Comparison of ENCODE assay signal across 12 mouse cellular contexts in the genomic region with DNA sequence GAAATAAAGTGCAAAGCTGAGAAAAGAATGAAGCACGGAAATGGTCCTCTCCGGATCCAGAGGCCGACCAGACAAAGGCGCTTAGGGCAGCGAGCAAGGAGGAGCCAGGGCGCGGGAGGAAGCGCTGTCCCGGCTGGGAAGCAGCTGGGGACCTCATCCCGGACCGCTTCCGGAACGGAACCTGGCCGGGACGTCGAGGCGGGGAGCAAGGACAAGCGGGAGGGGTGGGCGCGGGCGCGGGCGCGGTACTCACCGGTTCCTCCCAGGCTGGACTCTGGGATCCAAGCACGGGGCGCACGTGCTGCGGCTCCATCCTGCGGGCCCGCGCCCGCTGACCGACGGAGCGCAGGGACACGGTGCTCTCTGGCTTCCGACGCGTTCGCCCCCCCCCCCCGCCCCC. TPM values are rescaled to one million over a fixed set of nuclear protein-coding genes. Genes with fewer than 3 reads are reported as not detected.
A peak's percentile ranks its signal among the peaks of the same experiment; 100 is the strongest.
DNase-seq lines count a peak whose midpoint lies in the region; ATAC-seq and TF ChIP-seq lines count a peak whose summit lies in the region.
"Not testable (repeated sequence)": the region's sequence is repeated elsewhere in the genome, so short reads cannot be mapped to it uniquely, and the experiment has no call there.
"Had no signal": no experiment of that assay in that cellular context is flagged by ENCODE, and none has a peak within 500 bp of the region (broad histone marks: within the 10 kb centered on the region; RNA-seq: fewer than 3 reads in every experiment).

No protein-coding gene starts in this region.

- not testable (repeated sequence) for H3K36me3 ChIP-seq in limb, embryonic 12.5 days; neural tube, embryonic 13.5 days; thymus, adult 2 months (ENCODE audit: control insufficient read depth, insufficient read depth, low read length)

- H3K27ac ChIP-seq in limb, embryonic 12.5 days; neural tube, embryonic 13.5 days (replicated peaks); thymus, adult 2 months (ENCODE audit: control insufficient read depth, insufficient read depth, low read length): not testable (repeated sequence)

- TF ChIP-seq POLR2A in thymus, adult 2 months (IDR thresholded peaks at IDR 0.05; ENCODE audit: control insufficient read depth, extremely low read depth, insufficient read depth, low read length, poor library complexity): not testable (repeated sequence)

- not testable (repeated sequence) for TF ChIP-seq CTCF in thymus, adult 2 months (IDR thresholded peaks at IDR 0.05; ENCODE audit: borderline replicate concordance, control insufficient read depth, extremely low read depth, insufficient read depth, low read length, poor library complexity)

- peak overlapping the region; percentile 46 for H3K4me2 ChIP-seq in limb, embryonic 12.5 days
- H3K4me2 ChIP-seq in neural tube, embryonic 13.5 days: peak overlapping the region; percentile 53

- ATAC-seq in limb, embryonic 12.5 days (ENCODE audit: insufficient number of reproducible peaks, insufficient read depth, low FRiP score, low TSS enrichment, low read depth); neural tube, embryonic 13.5 days (ENCODE audit: low read depth): not testable (repeated sequence)

- H3K27me3 ChIP-seq in limb, embryonic 12.5 days; neural tube, embryonic 13.5 days; thymus, adult 2 months (ENCODE audit: control insufficient read depth, insufficient read depth, low read length): not testable (repeated sequence)

- peak overlapping the region; percentile 24; the same call in 1 of the 2 replicates for H3K4me3 ChIP-seq in limb, embryonic 12.5 days (replicated peaks)
- H3K4me3 ChIP-seq in neural tube, embryonic 13.5 days: peak overlapping the region; percentile 36
- not testable (repeated sequence) for H3K4me3 ChIP-seq in thymus, adult 2 months (ENCODE audit: control insufficient read depth, insufficient read depth, low read length)

- under 1% methylated on average over 17 of the region's 42 CpGs for WGBS in limb, embryonic 12.5 days
- WGBS in neural tube, embryonic 13.5 days: 4% methylated on average over 15 of the region's 42 CpGs
- WGBS in thymus, adult 2 months: 33% methylated on average over 17 of the region's 42 CpGs

- H3K9ac ChIP-seq in limb, embryonic 12.5 days (replicated peaks); neural tube, embryonic 13.5 days: not testable (repeated sequence)

- H3K9me3 ChIP-seq in limb, embryonic 12.5 days; neural tube, embryonic 13.5 days: not testable (repeated sequence)

- intact Hi-C loops in heart, postnatal 36 days (cut with DNase I): not testable (repeated sequence)

- not testable (repeated sequence) for H3K4me1 ChIP-seq in limb, embryonic 12.5 days (replicated peaks); neural tube, embryonic 13.5 days (replicated peaks); thymus, adult 2 months (replicated peaks; ENCODE audit: control insufficient read depth, insufficient read depth, low read length)

- peak; percentile 37 to 44 for DNase-seq in cerebellum, postnatal 4 days (ENCODE audit: low spot score in 2 of 2)
- peak; percentile 56 for DNase-seq in gastrocnemius, postnatal 25 days
- peak; percentile 53 to 57 for DNase-seq in heart, postnatal 36 days
- peak; percentile 29 to 48 for DNase-seq in kidney, postnatal 36 days
- DNase-seq in thymus, adult 2 months: peak; percentile 10

RNA-seq across cellular contexts. Expression of a gene that starts 14.5 kb away (rescaled TPM):
- under 1 TPM in 1 of 2 experiments, not detected in 1; 0.59 TPM for total RNA-seq in gastrocnemius, postnatal 25 days (2021)
- under 1 TPM in 1 of 2 experiments, not detected in 1; 0.16 TPM for total RNA-seq in heart, postnatal 36 days (2021)
- polyA plus RNA-seq in limb, embryonic 12.5 days (2016; fragmentation: Nextera tagmentation; extraction: Ambion mirVana): 0.99 and 1.3 TPM in 2 replicates
- polyA plus RNA-seq in neural tube, embryonic 13.5 days (2015; fragmentation: Nextera tagmentation; extraction: Ambion mirVana): 4.9 and 5.5 TPM in 2 replicates
- 0.35 TPM in 1 of 2 replicates, not detected in the other for polyA plus RNA-seq in thymus, adult 2 months (2012; rRNA removed)
- polyA plus RNA-seq: liver, embryonic 16.5 days had no signal

RNA-seq across cellular contexts. Expression of a gene that starts 17.6 kb away (rescaled TPM):
- not detected for total RNA-seq in gastrocnemius, postnatal 25 days (2021)
- total RNA-seq in heart, postnatal 36 days (2021): not detected
- not detected in 2 replicates for polyA plus RNA-seq in limb, embryonic 12.5 days (2016; fragmentation: Nextera tagmentation; extraction: Ambion mirVana)
- polyA plus RNA-seq in neural tube, embryonic 13.5 days (2015; fragmentation: Nextera tagmentation; extraction: Ambion mirVana): not detected in 2 replicates
- not detected in 2 replicates for polyA plus RNA-seq in thymus, adult 2 months (2012; rRNA removed)
- total RNA-seq: hindbrain, postnatal 0 days; layer of hippocampus, adult 8-10 months had no signal
- polyA plus RNA-seq: frontal cortex, adult 2 months; hindbrain, postnatal 0 days; liver, embryonic 16.5 days; midbrain, embryonic 14.5 days had no signal

RNA-seq across cellular contexts. Expression of a gene that starts 36.6 kb away (rescaled TPM):
- total RNA-seq in gastrocnemius, postnatal 25 days (2021): not detected
- not detected for total RNA-seq in heart, postnatal 36 days (2021)
- polyA plus RNA-seq in limb, embryonic 12.5 days (2016; fragmentation: Nextera tagmentation; extraction: Ambion mirVana): not detected in 2 replicates
- not detected in 2 replicates for polyA plus RNA-seq in neural tube, embryonic 13.5 days (2015; fragmentation: Nextera tagmentation; extraction: Ambion mirVana)
- not detected in 2 replicates for polyA plus RNA-seq in thymus, adult 2 months (2012; rRNA removed)
- total RNA-seq: hindbrain, postnatal 0 days; layer of hippocampus, adult 8-10 months had no signal
- polyA plus RNA-seq: frontal cortex, adult 2 months; liver, embryonic 16.5 days; midbrain, embryonic 14.5 days had no signal
